Mouse (Mus musculus): ENCODE data around the gene Kras. TPM values are rescaled to one million over a fixed set of nuclear protein-coding genes. Genes with fewer than 3 reads are reported as not detected.
A peak's percentile ranks its signal among the peaks of the same experiment; 100 is the strongest.

Gene Kras
- total RNA-seq, 2 experiments from 2014 or later, result 72.4 to 81.0 TPM

DNA sequence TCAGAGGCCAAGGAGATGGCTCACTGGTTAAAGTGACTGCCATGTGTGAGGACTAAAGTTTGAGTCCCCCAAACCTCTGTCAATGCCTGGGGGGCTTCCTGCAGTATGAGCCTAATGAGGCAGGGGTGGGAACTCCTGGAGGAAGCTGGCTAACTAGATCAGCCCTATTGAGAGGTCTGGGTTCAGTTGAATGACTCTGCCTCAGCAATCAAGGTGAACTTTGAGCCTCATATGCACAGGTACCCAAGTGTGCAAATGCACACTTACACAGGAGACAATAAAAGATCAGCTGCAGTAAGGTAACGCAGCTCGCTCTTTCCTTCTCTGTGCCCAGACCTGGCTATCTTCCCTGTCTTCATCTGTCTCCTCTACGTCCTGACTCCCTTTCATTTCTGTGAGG is 57.0 kb downstream of the Kras start:
- no peak for DNase-seq (ENCODE audit: low spot score in 2 of 2)

DNA sequence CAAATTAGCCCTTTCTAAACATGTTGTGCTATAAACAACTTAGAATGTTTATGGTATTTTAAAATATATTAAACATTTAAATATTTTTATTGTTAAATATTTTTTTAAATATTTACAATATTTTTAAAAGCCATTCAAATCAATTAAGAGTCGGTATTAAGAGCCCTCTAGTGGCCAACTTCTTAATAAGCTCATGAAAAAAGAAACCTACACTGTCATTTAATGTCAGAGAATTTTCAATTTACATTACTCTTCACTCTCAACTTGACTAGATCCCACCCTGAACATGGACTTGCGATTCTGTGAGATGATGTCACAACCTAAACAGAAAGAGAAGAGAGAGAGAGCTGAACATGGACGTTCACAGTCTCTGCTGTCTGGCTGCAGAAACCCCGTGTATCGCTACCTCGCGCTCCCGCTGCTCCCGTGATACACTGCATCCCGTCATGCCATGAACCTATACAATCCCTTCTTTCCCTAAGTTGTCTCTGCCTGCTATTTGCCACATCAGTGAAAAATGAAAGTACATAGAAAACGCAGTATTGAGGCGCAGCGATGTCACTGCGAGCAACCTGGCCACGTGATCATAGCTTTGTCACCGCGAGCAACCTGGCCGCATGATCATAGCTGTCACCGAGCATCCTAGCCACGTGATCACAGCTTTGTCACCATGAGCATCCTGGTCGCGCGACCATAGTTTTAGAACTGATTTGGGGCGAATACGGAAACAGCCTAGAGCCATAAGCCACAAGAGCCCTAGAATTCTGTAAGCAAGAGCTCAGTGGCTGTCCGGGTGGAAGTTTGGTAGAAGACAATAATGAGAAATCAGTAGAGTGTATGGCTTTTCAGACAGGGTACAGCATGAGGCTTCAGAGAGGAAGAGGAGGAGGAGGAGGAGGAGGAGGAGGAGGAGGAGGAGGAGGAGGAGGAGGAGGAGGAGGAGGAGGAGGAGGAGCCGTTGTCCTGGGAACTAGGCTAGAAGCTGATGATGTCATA is 62.6 kb downstream of the Kras start:
- peak; percentile 30 to 51 for DNase-seq (ENCODE audit: low spot score in 2 of 2)

DNA sequence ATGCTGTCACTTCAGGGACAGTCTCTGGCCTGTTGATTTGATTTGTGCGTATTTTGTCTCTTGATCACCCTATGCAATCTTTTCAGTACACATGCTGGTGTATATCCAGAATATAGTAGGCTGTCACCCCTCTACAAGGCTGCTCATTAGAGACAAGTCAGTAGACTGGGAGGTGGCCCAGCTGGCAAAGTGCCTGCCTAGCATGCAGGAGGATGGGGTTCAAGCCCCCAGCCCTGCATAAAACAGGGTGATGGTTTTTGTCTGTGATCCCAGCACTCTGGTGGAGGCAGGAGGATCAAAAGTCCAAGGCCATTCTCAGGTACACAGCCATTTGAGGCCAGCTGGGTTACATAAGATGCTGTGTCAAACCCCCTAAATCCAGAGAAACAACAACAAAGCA is 63.9 kb downstream of the Kras start:
- DNase-seq (ENCODE audit: low spot score in 2 of 2), result no peak

DNA sequence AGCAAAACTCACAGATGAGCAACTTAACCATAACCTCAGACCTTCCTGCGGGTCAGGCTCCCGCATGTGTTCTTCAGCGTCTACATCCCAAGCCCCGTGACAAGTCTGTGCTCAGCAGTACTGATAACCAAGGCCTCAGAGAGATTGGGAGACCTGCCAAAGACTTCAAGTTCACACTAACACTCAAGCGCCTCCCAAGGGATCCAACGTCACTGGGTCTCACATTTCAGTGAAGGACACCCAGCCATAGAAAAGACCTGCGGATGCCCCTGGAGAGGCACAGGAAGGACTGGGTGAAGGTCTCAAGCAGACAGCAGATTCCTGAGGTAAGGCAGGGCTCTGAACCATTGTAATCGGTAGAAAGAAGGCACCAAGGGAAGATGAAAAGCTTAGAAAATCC is 68.0 kb downstream of the Kras start:
- no peak for DNase-seq (ENCODE audit: low spot score in 2 of 2)

DNA sequence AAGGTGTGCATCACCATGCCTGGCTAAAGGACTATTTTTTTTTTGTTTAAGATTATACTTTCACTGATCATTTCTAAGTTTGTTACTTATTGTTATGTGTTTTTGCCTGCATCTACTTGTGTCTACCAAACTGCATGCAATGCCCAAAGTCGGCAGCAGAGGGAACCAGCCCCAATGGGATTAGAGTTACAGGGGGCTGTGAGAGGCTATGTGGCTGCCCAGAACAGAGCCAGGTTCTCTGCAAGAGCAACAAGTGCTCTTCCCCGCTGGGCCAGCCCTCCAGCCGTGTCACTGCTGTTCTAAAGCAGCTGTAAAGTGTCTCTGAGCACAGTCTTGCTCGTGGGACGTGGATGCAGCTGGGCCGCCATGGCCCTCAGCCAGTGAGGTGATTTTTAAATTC is 70.4 kb downstream of the Kras start:
- peak in 1 of 2 experiments; percentile 55 for DNase-seq (ENCODE audit: low spot score in 2 of 2)

DNA sequence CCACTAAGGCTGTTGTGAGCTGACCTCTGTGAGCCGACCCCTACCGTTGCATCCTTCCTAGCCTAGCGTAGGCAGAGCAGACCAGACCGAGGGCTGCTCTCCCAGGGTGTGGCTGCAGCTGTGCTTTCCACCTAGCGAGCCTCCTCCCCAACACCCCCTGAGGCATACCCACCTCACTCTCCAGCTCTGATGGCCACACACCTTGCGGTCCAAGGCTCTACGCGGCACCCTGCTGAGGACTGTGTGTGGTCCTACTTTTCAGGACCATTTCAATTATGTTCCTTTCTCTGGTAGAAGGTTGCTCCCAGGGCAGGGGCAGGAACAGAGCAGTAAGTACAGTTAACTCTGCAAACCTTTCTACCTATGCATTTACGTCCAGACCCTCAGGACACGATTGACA is 73.6 kb downstream of the Kras start:
- DNase-seq (ENCODE audit: low spot score in 2 of 2), result no peak

DNA sequence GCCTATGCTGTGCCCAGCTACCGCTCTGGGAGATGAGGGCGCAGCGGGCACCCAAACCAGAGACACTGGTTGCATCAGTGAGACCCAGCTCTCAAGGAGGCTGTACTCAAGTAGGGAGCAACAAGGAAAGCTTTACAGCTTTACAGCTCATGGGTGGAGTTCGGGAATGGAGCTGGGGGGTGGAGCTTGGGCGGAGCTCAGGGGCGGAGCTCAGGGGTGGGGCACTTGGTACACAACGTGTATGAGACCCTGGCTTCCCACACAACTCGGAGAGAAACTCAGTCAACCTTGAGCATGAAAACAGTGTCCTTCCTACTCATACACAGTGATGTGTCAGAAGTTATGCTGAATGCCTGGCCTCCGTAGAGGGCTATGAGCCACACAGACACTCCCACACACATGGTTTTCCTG is 74.5 kb downstream of the Kras start:
- DNase-seq (ENCODE audit: low spot score in 2 of 2), result no peak

DNA sequence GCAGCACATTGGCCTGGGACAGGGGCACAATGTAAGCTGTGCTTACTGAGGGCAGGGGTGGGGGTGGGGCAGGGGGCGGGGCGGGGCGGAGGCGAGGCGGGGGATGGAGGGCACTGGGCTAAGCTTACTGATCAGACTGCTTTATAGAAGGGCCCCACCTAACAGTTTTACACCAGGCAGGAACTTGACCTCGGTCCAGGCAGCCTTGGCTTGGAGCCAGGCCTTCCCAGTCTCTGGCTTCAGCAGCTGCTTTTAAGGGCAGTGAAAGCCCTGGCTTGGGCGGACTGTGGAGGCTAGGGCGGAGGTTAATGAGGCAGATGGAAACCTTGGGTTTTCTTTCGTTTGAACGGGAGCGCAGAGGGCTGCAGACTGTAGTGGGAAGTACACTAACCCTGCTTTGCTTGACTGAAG is 76.3 kb downstream of the Kras start:
- no peak for DNase-seq (ENCODE audit: low spot score in 2 of 2)

DNA sequence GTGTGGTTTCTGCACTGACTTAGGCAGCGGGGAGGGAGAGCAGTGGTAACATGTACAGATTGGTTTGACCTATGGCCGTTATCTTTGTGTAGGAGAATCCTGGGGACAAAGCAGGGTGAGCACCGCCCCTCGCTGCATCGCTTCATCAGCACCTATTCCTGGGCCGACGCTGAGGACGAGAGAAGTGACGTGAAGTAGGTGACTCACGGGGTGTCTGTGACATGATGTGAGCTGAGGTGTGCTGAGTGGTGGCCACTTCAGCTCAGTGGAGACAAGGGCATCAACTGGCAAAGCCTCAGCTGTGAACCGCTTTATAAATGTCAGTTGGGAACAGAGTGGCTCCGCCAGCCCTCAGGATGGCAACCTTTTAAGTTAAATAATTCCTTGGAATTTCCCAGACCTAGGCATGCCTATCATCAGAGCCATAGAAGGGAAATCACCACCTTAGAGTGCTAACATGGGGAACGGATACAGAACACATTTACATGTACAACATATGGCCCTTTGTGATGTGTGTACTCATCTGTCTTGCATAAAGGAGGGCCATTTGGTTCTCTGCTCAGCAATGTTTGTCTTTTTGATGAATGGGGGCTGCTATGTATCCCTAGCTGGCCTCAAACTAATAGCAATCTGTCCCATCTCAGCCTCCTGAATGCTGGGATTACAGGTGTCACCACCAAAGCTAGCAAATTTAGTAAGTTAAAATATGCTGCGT is 78.0 kb downstream of the Kras start:
- DNase-seq (ENCODE audit: low spot score in 2 of 2), result no peak

Other genes with a start within 250 kb of the Kras start
- 100 to 1,000 TPM; 109 to 111 TPM for gene Bcat1, start 174.1 kb downstream of the Kras start, total RNA-seq (2021)
- gene Lrmp, start 134.6 kb downstream of the Kras start, total RNA-seq (2021), result 1 to 10 TPM; 3.5 to 4.5 TPM
- gene Casc1, start 39.2 kb downstream of the Kras start, total RNA-seq (2021), result 1 to 10 TPM; 1.0 to 1.3 TPM
- gene Etfrf1, start 39.1 kb downstream of the Kras start, total RNA-seq (2021), result 10 to 100 TPM; 26.5 to 26.9 TPM